Mouse (Mus musculus): Measurements from ENCODE around the gene A2ml1.
"Not testable (repeated sequence)": the region's sequence is repeated elsewhere in the genome, so short reads cannot be mapped to it uniquely, and the experiment has no call there.

DNA sequence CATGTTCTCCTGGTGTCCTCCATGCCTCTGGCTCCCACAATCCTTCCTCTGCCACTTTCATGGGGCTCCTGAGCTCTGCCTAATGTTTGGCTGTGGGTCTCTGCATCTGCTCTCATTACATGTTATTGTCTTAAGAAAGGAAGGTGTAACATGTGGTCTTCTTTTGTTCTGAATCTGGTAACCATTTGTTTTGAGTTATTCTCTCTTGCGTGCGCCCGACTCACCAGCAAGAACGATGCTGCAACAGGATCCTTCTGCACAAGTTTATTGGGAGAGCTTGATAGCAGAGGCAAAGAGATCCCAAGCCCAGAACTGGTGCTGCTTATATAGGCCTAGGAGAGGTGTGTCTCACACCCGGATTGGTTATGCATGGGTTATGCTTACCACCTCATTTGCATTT is 42.0 kb upstream of the A2ml1 start, which contains the start of gene Klrb1a:
- TF ChIP-seq EP300, CTCF (IDR thresholded peaks at IDR 0.05; ENCODE audit: low read depth): not testable (repeated sequence)

Data from liver, embryonic 14.5 days (tissue).